Mouse (Mus musculus): ENCODE measurements around the gene Afap1l2.

Gene Afap1l2

GRCm38 (mm10) chr19:56873816-56874600 is 134.0 kb downstream of the Afap1l2 start, which contains the start of gene Vwa2:
TSS of gene Vwa2 (plus strand) at chr19:56874249.
- no peak for DNase-seq

- no peak for DNase-seq
Observed at GRCm38 (mm10) chr19:56867701-56868100, 140.3 kb downstream of the Afap1l2 start.

Data from layer of hippocampus, adult 9-11 months (tissue).